Mouse (Mus musculus): ENCODE data around the gene Cfap61.

Gene Cfap61

DNA sequence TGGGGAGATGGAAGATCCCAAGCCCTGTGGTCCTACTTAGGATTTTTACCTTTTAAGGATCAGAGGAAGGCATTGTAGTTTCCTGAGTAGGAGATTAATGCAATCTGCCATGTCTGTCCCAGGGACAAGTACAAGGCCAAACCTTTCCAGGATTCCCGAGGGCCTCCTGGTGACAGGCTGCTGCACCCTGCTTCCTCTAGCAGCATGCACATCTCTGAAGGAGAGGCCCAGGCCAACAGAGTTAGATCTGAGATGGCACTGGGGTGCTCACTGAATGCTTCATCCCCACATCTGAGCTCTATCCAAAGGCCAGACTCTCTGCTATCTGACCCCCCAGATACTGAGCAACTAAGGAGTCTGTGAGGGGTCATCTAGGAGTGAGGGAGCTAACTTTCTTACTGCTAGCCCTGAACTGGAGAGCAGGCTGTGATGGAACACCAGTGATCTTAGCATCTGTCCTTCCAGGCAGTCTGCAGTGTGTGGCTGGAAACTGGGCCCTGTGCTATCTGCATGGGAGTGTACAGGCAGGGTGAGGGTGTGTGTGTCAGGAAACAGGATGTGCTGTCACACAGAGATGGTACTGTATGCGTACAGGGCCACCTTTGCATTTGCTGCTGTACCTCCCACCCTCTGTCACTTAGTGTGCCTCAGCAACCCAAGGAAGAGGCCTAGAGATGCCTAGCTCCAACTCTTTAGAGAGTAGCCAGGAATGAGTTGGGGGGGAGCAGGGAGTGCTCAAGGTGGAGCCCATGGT is 75.2 kb downstream of the Cfap61 start:
- DNase-seq (ENCODE audit: low read depth in 1 of 2, low spot score in 2 of 2), result no peak

DNA sequence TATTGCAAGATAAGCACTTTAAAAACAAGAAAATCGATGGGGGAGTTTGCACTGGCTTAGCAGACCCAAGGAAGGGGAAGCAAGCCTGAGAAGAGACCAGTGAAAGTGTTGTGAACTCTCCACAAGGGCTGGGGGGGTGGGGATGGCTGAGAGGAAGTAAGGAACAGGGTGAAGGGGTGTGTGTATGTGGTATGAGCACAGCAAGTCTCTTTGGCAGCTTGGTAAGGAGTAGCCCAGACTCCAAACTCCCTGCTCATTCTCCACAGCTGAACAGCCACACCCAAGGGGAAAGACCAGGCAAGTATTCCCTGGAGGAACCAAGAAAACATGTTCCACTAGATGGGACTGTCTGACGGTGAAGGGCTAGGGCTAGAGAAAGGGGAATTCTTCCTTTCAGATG is 76.2 kb downstream of the Cfap61 start:
- no peak for DNase-seq (ENCODE audit: low read depth in 1 of 2, low spot score in 2 of 2)

- DNase-seq (ENCODE audit: low read depth in 1 of 2, low spot score in 2 of 2), result no peak
These were observed 81.0 kb downstream of the Cfap61 start for GRCm38 (mm10) chr2:146015341-146016186.

DNA sequence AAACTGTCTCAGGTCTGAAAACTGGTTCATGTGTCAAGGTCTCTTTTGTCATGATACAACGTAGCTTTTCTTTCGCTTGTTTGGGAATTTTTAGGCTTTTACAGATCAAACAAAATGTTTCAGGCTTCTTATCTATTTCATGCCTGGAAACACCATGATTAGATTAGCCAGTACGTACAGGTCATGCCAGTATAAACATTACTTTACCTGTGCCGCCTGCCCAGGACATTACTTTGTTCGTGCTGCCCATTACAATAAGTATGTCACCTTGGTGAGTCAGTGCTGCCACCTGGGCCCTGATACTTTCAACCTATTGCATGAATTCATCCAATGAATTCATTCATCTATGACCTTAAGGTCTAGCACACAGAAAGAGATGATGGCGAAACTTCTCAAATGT is 88.3 kb downstream of the Cfap61 start:
- DNase-seq (ENCODE audit: low read depth in 1 of 2, low spot score in 2 of 2), result no peak

DNA sequence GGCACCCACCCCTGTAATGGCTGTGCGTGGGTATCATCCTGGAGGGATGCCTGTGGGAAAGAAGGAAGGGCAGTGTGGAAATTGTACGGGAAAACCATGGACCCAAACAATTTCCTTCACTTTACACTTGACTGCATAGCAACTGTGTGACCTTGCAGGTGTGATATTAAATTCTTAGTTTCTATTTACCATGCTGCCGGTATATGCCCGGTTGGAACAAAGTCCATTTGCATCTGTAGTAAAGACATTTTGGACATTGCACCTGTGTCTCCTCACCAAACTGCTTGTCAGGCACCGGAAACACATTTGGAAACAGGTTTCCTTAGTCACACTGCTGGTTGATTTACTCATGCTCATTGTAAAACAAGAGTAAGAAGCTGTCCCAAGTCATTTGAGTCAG is 109.1 kb downstream of the Cfap61 start:
- DNase-seq (ENCODE audit: low read depth in 1 of 2, low spot score in 2 of 2), result no peak

GRCm38 (mm10) chr2:146044926-146045890 is 110.6 kb downstream of the Cfap61 start:
- DNase-seq (ENCODE audit: low read depth in 1 of 2, low spot score in 2 of 2), result no peak

GRCm38 (mm10) chr2:146047691-146048090 is 113.1 kb downstream of the Cfap61 start:
- no peak for DNase-seq (ENCODE audit: low read depth in 1 of 2, low spot score in 2 of 2)

GRCm38 (mm10) chr2:146048221-146048829 is 113.7 kb downstream of the Cfap61 start:
- DNase-seq (ENCODE audit: low read depth in 1 of 2, low spot score in 2 of 2), result no peak

GRCm38 (mm10) chr2:146049339-146049738 is 114.8 kb downstream of the Cfap61 start:
- no peak for DNase-seq (ENCODE audit: low read depth in 1 of 2, low spot score in 2 of 2)

DNA sequence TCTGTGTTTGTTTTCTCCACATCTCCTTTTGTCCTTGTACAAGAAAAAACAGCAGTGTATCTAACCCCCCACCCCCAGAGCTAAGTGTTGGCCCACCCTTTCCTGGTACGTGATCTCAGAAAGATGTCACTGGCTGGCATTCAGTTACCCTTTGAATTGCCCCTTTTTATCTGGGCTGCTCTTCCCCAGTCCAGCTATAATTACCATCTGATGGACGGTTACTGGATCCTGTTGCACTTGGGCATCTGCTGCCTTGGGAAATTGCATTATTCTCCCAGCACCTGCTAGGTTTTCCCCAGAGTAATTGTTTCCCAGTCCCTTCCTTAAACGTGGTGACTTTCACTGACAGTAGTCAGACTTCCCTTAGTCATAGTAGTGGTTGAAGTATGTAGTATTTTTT is 115.5 kb downstream of the Cfap61 start:
- no peak for DNase-seq (ENCODE audit: low read depth in 1 of 2, low spot score in 2 of 2)

DNA sequence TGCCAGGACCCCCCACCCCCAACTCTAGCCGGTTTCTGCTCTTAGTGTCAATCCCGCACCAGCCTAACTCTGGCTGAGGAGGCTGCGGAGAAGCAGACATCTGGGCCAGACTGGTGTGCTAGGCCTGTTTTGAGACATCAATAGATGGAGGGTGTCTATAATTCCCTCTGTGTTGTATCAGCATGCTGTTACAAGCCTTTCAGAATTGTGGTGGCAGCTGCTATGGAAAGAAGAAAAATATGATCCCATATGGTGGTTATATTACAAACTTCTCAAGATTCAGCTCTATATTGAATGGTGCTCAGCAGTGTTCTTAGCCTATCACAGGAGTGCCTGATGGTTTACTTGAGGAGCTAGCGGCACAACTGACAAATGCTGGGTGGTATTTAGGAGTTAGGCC is 116.8 kb downstream of the Cfap61 start:
- DNase-seq (ENCODE audit: low read depth in 1 of 2, low spot score in 2 of 2), result no peak

DNA sequence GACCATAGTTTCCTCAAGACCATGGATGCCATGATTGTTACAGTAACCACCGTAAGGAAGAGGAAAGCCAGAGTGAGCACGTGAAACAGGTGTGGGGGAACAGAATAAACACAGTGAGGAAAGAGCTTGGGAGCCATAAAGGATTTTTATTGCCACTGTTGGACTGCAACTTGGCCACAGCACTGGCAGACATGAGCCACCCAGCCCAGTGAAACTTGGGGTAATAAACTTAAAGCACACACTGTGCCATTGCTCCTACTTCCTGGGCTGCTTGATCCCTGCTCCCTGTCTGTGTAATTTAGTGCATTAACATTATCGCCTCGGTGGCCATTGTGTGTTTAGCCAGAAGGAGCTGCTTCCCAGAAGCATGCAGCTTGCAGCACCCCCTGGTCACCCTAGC is 122.5 kb downstream of the Cfap61 start:
- no peak for DNase-seq (ENCODE audit: low read depth in 1 of 2, low spot score in 2 of 2)

DNA sequence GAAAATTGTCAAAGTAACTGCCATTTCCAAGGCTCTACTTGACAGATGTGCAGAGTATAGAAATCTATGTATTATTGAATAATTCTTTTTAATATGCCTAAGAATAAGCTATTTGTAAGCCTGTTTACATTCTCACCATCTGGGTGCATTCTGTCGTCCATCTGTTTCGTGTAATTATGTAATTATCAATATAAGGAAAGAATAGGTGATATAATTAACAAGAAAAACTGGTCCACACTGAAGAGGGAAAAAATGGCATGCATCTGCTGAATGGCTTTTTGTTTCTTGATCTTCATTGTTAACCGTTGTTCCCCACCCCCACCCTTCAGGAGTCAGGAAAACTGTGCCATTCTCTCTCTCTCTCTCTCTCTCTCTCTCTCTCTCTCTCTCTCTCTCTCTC is 124.2 kb downstream of the Cfap61 start:
- DNase-seq (ENCODE audit: low read depth in 1 of 2, low spot score in 2 of 2), result no peak

- no peak for DNase-seq (ENCODE audit: low read depth in 1 of 2, low spot score in 2 of 2)
These were observed 127.1 kb downstream of the Cfap61 start for GRCm38 (mm10) chr2:146061421-146062300.

DNA sequence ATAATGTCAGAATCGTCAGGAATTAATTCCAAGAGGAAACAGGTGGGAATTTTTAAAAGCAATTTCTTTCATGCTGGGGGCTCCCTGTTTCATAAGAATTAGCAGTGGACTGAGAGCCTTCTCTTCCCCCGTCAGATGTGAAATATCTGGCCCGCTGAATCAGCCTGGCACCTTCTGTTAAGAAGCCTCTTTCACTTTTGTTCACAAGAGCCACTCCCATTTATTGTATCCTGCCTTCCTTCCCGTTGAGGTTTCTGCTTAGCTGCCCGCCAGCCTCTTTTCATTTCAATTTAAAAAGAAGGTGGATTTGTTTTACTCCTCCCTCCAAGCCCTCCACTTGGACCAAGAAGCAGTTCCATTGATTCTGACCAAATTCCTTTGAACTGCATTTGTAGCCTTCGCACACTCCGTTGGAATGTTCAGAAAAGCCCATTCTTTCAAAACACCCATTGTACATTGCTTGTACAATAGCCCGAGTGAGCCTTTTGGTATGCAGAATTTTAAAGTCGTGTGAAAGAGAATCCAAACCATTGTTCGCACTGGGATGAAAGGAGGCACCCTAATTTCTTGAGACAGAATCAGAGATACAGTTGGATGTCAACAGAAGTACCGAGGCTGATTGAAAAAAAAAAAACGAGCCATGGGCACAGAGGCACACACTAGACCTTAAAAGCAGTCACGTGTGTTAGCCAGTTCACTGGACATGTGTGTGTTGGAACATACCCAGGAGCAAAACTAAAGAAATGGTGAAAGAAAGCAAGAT is 127.9 kb downstream of the Cfap61 start:
- no peak for DNase-seq (ENCODE audit: low read depth in 1 of 2, low spot score in 2 of 2)

DNA sequence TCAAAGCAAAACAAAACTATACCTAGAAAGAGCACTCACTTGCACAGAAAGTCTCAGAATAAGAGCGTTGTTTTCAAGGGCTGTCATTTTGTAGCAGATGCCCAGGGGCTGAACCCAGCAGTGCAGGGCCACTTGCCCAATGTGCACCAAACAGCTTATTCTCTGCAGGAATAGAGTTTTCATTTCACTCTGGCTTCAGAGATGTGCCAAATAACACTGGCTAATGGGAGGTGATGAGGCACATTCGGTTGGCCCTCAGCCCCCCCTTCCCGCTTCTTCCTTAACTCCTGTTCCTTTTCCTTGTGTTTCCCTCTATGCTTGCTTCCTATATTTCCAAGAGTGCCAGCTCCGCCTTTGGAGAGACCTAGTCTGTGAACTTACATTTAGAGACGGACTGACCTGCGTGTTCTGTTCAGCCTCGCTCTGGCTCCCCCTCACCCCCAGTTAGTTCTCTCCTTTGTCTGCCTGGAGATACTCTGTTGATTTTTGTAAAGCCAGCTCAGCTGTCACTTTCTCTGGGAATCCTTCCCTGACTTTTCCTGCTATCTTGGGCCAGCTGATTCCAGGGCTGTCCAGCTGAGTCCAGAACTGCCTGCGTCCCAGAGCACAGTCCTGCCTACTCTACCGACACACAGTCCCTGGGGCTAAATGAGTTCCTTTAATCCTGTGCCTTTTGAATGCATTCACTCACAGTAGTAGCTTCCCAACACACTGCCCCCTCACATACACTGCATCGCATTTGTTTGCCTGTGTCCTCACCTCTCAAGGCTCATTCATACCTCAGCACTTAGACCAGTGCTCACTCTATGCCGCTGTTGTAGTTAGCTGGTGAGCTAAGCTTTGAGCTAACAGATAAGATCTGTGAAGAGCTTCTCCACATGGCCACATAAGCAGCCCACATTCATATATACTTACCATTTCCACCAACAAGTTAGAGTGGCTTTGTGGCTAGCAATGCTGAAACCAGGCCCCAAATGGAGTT is 128.8 kb downstream of the Cfap61 start:
- DNase-seq (ENCODE audit: low read depth in 1 of 2, low spot score in 2 of 2), result no peak

GRCm38 (mm10) chr2:146067364-146067763 is 132.8 kb downstream of the Cfap61 start:
- no peak for DNase-seq (ENCODE audit: low read depth in 1 of 2, low spot score in 2 of 2)

- no peak for DNase-seq (ENCODE audit: low read depth in 1 of 2, low spot score in 2 of 2)
These were observed 138.7 kb downstream of the Cfap61 start for GRCm38 (mm10) chr2:146073300-146073699.
